Mouse (Mus musculus): ENCODE measurements at regions not wholly inside any gene's neighbourhood (a gene's known extent, or its start where the extent isn't known, plus 50 kb on each side); places are given as distances from the start of the nearest gene placed in this dataset.
"Not testable (repeated sequence)": the region's sequence is repeated elsewhere in the genome, so short reads cannot be mapped to it uniquely, and the experiment has no call there.

DNA sequence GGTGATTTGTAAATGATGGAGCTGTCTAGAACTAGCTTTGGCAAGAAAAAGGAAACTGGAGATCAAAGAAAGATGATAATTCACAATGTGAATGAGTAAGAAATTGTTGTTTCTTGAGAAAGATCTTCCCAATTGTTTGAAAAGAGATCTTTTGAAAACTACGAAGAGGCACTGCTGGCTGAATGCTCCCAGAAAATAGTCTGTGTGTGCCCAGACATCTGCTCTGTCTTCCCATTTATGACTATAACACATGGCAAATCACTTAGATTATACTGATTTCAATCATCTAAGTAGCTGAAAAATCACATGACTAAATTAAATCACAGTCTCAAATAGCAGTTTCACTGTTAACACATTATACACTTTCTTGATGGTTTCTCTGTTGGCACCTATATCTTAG is 434.2 kb upstream of the Sema6d start:
- Histone ChIP-seq H3K27ac (replicated peaks) (no peak overlapping the region), H3K9me3 (no peaks in the 10 kb centered on the region), H3K4me3 (no peak overlapping the region), H3K4me2 (no peak overlapping the region), H3K4me1 (no peaks in the 10 kb centered on the region), H3K36me3 (no peaks in the 10 kb centered on the region), H3K27me3 (replicated peaks) (no peaks in the 10 kb centered on the region), H3K9ac (no peak overlapping the region)
- no peak for ATAC-seq (ENCODE audit: extremely low read depth, insufficient number of reproducible peaks, low FRiP score, low TSS enrichment)
- WGBS, result 75% methylated on average over 1 of the region's 1 CpGs

DNA sequence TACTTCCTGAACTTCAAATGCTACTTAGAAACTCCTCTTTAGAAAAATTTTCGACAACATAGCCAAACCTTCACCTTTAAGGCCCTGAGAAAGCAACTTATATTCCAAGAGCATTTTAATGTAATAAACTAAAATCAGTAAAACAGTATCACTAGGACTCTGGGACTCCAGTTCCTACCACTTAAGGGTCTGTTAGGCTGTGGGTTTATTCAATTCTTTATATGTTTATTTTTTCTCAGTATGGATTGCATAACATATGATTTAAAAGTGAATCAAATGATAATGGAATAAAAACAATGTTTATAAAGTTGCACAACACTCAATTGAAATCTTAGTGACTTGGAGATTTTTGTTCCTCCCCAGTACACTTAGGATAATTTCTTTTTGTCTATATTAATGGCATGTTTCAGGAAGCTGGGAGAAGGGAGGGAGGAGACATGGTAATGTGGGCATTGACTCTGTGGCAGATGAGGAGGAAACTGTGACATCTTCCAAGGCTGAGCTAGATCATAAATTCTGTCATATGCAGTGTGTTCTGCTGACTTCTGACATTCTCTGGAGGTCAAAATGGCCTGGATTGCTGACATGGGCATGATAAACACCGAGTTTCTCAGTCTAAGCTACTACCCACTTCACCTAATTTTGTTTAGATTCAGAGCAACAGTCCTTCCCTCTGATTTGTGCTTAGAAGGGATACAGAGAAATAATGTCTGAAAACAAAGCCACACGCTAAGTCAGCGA is 401.3 kb upstream of the Sema6d start:
- Histone ChIP-seq H3K4me3 (no peak overlapping the region), H3K9me3 (no peaks in the 10 kb centered on the region), H3K27ac (replicated peaks) (no peak overlapping the region), H3K4me1 (no peaks in the 10 kb centered on the region), H3K9ac (no peak overlapping the region), H3K36me3 (no peaks in the 10 kb centered on the region), H3K4me2 (no peak overlapping the region), H3K27me3 (replicated peaks) (no peaks in the 10 kb centered on the region)
- 74% methylated on average over 4 of the region's 4 CpGs for WGBS
- ATAC-seq (ENCODE audit: extremely low read depth, insufficient number of reproducible peaks, low FRiP score, low TSS enrichment), result no peak

GRCm38 (mm10) chr2:123689801-123690200 is 400.0 kb upstream of the Sema6d start:
- Histone ChIP-seq H3K4me3 (no peak overlapping the region), H3K4me1 (no peaks in the 10 kb centered on the region), H3K9me3 (no peaks in the 10 kb centered on the region), H3K9ac (no peak overlapping the region), H3K36me3 (no peaks in the 10 kb centered on the region), H3K4me2 (no peak overlapping the region), H3K27ac (replicated peaks) (no peak overlapping the region), H3K27me3 (replicated peaks) (no peaks in the 10 kb centered on the region)
- no peak for ATAC-seq (ENCODE audit: extremely low read depth, insufficient number of reproducible peaks, low FRiP score, low TSS enrichment)
- WGBS, result 74% methylated on average over 1 of the region's 1 CpGs

DNA sequence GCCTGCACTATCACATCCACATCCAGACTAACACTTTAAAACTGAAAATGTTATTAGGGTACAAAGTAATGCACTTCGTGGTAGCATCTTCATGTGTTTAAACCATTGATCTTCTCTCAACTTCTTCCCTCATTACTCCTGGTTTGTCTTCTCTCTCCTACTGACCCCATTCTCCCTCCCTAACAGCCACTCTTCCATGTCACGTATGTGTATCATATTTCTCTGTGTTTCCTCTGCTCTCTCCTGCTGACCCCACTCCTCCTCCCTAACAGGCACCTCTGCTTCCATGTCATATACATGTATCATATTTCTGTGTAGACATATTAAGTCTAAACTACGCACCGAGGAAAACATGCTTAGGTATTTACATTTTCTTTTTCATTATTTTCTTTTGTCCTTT is 350.1 kb upstream of the Sema6d start:
- H3K9me3 ChIP-seq, result no peaks in the 10 kb centered on the region
- no peak for ATAC-seq (ENCODE audit: extremely low read depth, insufficient number of reproducible peaks, low FRiP score, low TSS enrichment)
- no peak overlapping the region for H3K4me2 ChIP-seq
- no peaks in the 10 kb centered on the region for H3K27me3 ChIP-seq (replicated peaks)
- no peak overlapping the region for H3K4me3 ChIP-seq
- no peaks in the 10 kb centered on the region for H3K4me1 ChIP-seq
- WGBS, result 81% methylated on average over 4 of the region's 4 CpGs
- no peak overlapping the region for H3K9ac ChIP-seq
- no peak overlapping the region for H3K27ac ChIP-seq (replicated peaks)
- no peaks in the 10 kb centered on the region for H3K36me3 ChIP-seq

GRCm38 (mm10) chr2:123740541-123740940 is 349.2 kb upstream of the Sema6d start:
- no peak overlapping the region for H3K9ac ChIP-seq
- H3K27ac ChIP-seq (replicated peaks), result no peak overlapping the region
- WGBS, result 67% methylated on average over 6 of the region's 6 CpGs
- no peaks in the 10 kb centered on the region for H3K36me3 ChIP-seq
- H3K9me3 ChIP-seq, result no peaks in the 10 kb centered on the region
- no peaks in the 10 kb centered on the region for H3K4me1 ChIP-seq
- ATAC-seq (ENCODE audit: extremely low read depth, insufficient number of reproducible peaks, low FRiP score, low TSS enrichment), result no peak
- H3K4me3 ChIP-seq, result no peak overlapping the region
- H3K27me3 ChIP-seq (replicated peaks), result no peaks in the 10 kb centered on the region
- no peak overlapping the region for H3K4me2 ChIP-seq

- Histone ChIP-seq H3K9me3 (no peaks in the 10 kb centered on the region), H3K4me2 (peak overlapping the region; percentile 56), H3K9ac (no peak overlapping the region), H3K27me3 (replicated peaks) (no peaks in the 10 kb centered on the region), H3K27ac (replicated peaks) (no peak overlapping the region), H3K4me1 (no peaks in the 10 kb centered on the region), H3K36me3 (no peaks in the 10 kb centered on the region), H3K4me3 (peak overlapping the region; percentile 39)
- WGBS, result 72% methylated on average over 7 of the region's 7 CpGs
- ATAC-seq (ENCODE audit: extremely low read depth, insufficient number of reproducible peaks, low FRiP score, low TSS enrichment), result no peak
Observed at GRCm38 (mm10) chr2:123754220-123754619, 335.5 kb upstream of the Sema6d start.

- not testable (repeated sequence) for H3K27ac ChIP-seq (replicated peaks); H3K4me1 ChIP-seq; ATAC-seq (ENCODE audit: extremely low read depth, insufficient number of reproducible peaks, low FRiP score, low TSS enrichment); H3K27me3 ChIP-seq (replicated peaks); H3K9me3 ChIP-seq; H3K9ac ChIP-seq; H3K36me3 ChIP-seq
- H3K4me3 ChIP-seq, result peak overlapping the region; percentile 39
- 46% methylated on average over 13 of the region's 24 CpGs for WGBS
- H3K4me2 ChIP-seq, result peak overlapping the region; percentile 56
Observed at GRCm38 (mm10) chr2:123754656-123755499, 334.9 kb upstream of the Sema6d start.

DNA sequence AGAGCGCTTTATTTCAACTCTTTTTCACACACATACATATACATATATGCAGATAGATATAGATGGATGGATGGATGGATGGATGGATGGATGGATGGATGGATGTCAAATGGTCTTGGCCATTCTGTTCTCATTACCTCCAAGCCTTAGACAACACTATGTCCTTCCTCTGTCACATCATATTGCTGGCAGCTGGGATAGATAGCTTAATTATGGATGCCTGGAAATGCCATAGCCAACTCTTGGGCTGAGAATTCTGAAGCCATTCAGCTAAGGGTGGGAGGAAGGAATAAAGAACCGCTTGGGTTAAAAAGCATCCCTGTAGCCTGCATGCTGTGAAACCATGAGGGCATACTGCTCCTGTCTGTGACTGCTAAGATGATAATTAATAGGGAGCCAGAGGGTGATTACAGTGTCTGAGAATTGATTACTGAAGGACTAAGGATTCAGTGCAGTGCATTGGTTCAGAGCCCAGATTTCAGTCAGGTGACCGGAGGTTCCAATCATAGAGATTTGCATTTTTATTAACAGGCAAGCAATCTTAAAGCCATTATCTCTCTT is 290.5 kb upstream of the Sema6d start:
- no peak for ATAC-seq (ENCODE audit: extremely low read depth, insufficient number of reproducible peaks, low FRiP score, low TSS enrichment)

GRCm38 (mm10) chr2:123805646-123806045 is 284.1 kb upstream of the Sema6d start:
- Histone ChIP-seq H3K27ac (replicated peaks) (no peak overlapping the region), H3K4me2 (no peak overlapping the region), H3K9ac (no peak overlapping the region), H3K4me3 (no peak overlapping the region), H3K4me1 (no peaks in the 10 kb centered on the region), H3K27me3 (replicated peaks) (no peaks in the 10 kb centered on the region), H3K36me3 (no peaks in the 10 kb centered on the region), H3K9me3 (no peaks in the 10 kb centered on the region)
- ATAC-seq (ENCODE audit: extremely low read depth, insufficient number of reproducible peaks, low FRiP score, low TSS enrichment), result no peak
- WGBS, result 81% methylated on average over 2 of the region's 2 CpGs

More for the DNA sequence above, 290.5 kb upstream of the Sema6d start:
- Histone ChIP-seq H3K4me2 (no peak overlapping the region), H3K9ac (no peak overlapping the region), H3K27ac (replicated peaks) (no peak overlapping the region), H3K36me3 (no peaks in the 10 kb centered on the region), H3K27me3 (replicated peaks) (no peaks in the 10 kb centered on the region), H3K4me1 (no peaks in the 10 kb centered on the region), H3K4me3 (no peak overlapping the region), H3K9me3 (no peaks in the 10 kb centered on the region)
- 82% methylated on average over 3 of the region's 3 CpGs for WGBS

DNA sequence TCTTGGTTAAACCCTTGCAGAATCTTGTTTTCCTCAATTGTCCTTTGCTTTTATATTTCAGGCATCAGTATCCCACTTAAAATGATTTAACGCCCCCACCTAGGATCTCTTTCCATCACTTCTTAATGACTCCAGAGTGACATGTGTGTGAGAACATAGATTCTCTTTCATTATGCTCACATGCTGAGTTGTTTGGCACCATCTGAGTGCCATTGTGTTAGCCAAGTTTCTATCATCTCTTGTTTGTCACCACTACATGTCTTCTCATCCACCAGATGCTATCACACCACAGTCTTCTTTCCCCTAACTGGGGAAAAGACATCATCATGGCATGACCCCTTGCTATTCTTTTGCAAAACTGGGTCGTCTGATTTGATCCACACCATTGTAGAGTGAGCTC is 283.4 kb upstream of the Sema6d start:
- no peaks in the 10 kb centered on the region for H3K36me3 ChIP-seq
- no peak overlapping the region for H3K4me3 ChIP-seq
- H3K27me3 ChIP-seq (replicated peaks), result no peaks in the 10 kb centered on the region
- H3K4me1 ChIP-seq, result no peaks in the 10 kb centered on the region
- no peak overlapping the region for H3K4me2 ChIP-seq
- H3K27ac ChIP-seq (replicated peaks), result no peak overlapping the region
- 73% methylated on average over 2 of the region's 2 CpGs for WGBS
- H3K9ac ChIP-seq, result no peak overlapping the region
- H3K9me3 ChIP-seq, result no peaks in the 10 kb centered on the region
- no peak for ATAC-seq (ENCODE audit: extremely low read depth, insufficient number of reproducible peaks, low FRiP score, low TSS enrichment)

- H3K27ac ChIP-seq (replicated peaks), result no peak overlapping the region
- H3K4me2 ChIP-seq, result no peak overlapping the region
- no peak overlapping the region for H3K9ac ChIP-seq
- no peaks in the 10 kb centered on the region for H3K27me3 ChIP-seq (replicated peaks)
- no peak for ATAC-seq (ENCODE audit: extremely low read depth, insufficient number of reproducible peaks, low FRiP score, low TSS enrichment)
- H3K4me3 ChIP-seq, result no peak overlapping the region
- H3K4me1 ChIP-seq, result 0 out of 2 replicates have a peak, but pooled peaks cover 3% of the 10 kb centered on the region
- 67% methylated on average over 15 of the region's 15 CpGs for WGBS
- H3K36me3 ChIP-seq, result no peaks in the 10 kb centered on the region
- H3K9me3 ChIP-seq, result no peaks in the 10 kb centered on the region
Observed at GRCm38 (mm10) chr2:123813182-123813949, 276.4 kb upstream of the Sema6d start.
